Mouse (Mus musculus) ovary, postnatal 14 days (tissue): ENCODE results near the gene Emc7.
"Not testable (repeated sequence)": the region's sequence is repeated elsewhere in the genome, so short reads cannot be mapped to it uniquely, and the experiment has no call there.

ENCODE experiments used
- DNase-seq: peaks from one replicate; pipeline ENCODE4 v3.0.0; 2022; ENCODE audit warnings: low spot score

Gene Emc7

DNA sequence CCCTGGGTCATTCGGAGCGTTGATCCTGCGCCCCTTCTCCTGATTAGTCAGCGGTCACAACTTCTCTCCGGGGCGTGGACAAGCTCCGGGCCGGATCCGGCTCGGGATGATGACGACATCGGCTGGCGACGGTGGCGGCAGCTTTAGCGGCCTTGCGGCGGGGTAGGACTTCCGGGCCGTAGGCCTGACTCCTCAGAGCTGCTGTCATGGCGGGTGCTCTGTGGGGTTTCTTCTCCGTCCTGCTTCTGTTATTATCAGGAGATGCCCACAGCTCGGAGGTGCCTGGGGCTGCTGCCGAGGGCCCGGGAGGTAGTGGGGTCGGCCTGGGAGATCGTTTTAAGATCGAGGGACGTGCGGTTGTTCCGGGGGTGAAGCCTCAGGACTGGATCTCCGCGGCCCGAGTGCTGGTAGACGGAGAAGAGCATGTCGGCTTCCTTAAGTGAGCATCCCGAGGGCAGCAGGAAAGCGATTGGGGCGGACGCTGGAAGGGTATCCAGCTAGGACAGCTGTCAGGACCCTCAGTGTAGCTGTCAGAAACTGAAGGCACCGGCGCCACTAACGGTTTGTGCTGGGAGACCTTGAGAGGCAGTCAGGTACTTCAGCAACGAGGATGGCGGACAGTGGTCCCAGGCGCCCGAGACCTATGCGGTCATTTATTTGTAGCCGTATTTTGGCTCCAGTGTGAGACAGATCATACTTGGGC is at the start of gene Emc7:
TSS of gene Emc7 (plus strand) at position 136 of the 703 bp plus-strand sequence.
- DNase-seq, result peak; percentile 99

DNA sequence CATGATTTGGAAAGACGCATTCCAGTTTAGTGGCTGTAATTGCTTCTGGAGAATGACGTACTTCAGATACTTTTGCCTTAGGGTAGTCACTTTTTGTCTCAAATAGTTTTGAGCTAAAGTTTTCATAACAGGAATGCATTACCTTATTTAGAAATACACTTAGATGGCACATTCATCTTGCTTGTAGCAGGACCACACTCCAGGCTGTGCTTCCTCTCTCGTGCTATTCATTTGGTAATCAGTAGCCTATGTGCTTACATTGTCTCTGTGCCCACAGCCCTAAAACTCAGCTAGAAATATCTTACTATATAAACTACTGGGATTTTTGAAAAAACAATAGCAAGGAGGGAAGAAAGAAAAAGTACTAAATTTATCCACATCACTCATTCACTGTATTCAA is 47.8 kb upstream of the Emc7 start:
- DNase-seq, result no peak

DNA sequence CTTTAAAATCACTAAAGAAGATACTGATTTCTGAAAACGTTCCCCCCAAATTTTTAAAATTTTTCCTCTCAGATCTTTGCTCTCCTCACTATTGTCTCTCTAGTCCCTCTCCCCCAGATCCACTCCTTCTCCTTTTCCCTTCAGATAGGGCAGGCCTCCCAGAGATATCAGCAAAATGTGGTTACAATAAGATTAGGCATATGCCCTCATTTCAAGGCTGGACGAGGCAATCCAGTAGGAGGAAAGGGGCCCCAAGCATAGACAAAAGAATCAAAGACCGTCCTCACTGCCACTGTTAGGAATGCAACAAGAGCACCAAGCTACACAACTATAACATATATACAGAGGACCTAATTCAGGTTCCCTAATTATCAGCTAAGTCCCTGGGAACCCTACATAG is 29.5 kb upstream of the Emc7 start:
- DNase-seq, result no peak

DNA sequence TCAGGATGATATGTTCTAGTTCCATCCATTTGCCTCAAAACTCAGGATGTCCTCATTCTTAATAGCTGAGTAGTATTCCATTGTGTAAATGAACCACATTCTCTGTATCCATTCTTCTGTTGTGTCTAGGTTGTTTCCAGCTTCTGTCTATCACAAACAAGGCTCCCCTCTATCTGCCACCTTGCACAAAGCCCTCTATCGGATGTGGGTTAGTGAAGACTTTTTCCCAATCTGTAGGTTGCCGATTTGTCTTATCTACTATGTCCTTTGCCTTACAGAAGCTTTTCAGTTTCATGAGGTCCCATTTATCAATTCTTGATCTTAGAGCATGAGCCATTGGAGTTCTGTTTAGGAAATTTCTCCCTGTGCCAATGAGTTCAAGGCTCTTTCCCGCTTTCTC is 26.3 kb upstream of the Emc7 start:
- DNase-seq, result not testable (repeated sequence)

DNA sequence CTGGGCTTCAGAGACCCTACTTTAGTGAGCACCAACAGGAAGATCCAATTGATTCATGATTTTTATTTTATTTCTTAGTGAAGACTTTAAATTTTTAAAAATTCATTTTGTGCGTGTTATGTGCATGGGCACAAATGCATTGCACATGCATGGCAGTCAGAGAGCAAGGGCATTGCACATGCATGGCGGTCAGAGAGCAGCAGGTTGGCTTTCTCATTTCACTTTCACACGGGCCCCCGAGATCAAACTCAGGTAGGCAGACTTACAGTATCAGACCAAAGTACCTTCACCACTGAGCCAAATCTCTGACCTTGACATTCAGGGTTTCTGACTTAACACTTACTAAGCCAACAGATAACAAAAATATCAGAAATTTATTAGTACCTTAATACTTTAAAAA is 25.1 kb upstream of the Emc7 start:
- no peak for DNase-seq

DNA sequence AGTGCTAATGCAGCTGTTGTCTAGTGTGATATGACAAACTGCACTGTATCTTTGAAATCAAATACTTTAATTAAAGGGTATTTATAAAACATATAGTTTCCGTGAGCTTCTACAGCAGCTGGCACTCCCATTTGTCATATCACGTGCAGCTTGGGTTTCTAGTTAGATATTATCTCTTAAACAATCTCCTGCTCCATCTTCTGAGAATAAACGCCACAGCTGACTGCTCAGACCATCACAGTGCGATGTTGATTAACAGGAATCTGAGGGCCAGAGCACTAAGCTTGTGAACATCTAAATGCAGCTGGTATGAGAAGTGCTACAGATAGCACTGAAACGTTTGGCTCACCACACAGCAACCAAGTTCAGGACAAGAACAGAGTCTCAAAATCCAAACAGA is 24.4 kb upstream of the Emc7 start:
- DNase-seq, result no peak

DNA sequence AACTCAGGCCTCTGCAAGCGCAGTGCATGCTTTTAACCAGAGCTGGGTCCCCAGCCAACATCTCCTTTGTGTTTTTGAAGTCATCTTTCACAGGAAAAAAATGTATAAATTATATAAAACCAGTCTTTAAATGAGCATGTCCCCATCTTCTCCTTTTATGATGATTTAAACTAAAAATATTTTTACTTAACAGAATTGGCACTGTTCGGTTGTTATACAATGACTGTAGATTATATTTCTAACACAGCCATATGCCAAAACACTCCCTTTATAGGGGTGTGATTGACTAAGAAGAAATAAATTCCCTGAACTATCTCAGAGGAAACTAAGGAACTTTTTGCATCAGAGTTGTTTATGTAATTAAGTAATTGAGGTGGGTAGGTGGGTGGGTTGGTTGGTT is 22.3 kb upstream of the Emc7 start:
- no peak for DNase-seq

DNA sequence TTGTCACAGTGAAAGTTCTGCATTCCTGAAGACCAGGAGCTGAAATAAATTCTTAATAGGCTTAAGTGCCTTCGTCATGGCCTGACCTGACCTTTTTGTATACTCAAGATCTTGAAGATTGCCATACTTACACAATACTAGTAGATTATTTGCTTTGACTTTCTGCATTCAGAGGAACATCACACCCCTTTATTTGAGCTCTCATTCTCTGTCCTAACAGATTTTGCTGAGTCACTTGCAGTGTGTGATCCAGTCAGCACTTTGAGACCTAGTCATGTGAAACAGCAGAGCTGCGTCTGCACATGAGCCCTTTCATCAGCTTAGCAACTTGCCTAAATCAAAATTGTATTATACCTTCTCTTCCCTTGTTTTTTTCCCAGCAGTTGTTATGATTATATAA is 21.4 kb upstream of the Emc7 start:
- DNase-seq, result no peak

DNA sequence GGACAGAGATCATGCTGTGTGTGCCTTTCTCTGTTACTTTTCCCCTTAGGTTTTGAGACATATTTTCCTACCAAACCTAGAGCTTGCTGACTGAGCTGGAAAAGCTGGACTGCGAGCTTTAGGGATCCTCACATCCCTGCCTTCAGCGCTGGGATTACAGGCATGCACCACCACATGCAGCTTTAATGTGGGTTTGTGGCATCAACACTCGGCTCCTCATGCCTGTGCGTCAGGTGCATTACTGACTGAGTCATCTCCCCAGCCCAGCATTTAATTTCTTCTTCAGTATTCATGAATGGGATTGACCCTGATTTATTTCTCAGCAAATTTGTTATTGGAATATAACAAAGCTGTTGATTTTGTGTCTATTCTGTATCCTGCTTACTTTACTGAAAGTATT is 18.5 kb upstream of the Emc7 start:
- no peak for DNase-seq

DNA sequence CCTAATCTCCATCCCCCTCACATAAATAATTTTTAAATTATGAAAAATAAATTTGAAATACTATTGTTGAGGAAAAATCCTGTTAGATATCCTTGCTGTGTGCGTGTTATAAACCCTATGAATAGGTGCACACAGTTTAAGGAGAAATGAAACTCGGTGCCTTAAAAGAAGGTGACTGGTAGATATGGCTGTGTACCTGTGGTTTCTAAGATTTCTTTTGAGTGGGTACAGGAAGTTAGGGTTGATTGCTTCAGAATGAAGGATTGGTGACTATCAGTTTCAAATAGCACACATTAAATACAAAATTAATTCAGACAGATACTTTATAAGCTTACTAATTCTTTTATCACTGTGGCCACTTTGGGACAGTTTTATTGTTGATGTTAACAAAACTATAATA is 17.2 kb upstream of the Emc7 start:
- DNase-seq, result no peak

DNA sequence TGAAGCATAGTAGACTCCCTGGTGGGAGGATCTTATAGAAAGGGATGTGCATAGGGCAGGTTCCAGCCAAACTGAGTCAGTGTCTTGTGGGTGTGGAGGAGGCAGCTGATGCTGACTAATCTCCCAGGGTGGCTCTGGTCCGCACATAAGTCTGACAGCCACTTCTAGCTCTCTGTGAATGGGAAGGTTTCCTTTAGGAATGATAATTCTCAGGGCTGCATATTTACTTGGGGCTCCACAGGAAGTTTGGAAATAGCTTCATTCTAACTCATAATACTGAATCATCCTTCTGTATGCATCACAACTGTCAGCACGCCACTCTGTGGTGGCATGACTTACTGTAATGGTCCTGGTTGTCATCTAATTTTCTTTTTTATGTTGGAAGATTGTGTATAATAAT is 11.3 kb upstream of the Emc7 start:
- DNase-seq, result no peak

DNA sequence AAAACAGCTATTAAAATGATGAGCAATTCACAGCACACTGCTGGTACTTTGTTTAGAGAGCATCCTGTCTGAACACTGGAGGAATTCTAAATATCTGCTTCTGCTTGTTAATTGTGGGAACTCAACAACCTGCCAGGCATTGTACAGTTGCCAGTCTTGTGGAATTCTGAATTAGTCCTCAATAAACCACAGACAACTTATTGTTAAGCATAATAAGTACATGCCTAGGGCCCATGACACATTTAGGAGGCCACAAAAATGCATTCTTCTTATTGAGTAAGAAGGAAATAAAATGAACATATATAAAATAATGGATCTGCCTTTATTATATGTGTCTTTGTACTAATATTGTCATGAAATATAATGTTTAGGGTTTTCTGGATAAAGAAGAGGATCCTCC is 9.3 kb upstream of the Emc7 start:
- no peak for DNase-seq

DNA sequence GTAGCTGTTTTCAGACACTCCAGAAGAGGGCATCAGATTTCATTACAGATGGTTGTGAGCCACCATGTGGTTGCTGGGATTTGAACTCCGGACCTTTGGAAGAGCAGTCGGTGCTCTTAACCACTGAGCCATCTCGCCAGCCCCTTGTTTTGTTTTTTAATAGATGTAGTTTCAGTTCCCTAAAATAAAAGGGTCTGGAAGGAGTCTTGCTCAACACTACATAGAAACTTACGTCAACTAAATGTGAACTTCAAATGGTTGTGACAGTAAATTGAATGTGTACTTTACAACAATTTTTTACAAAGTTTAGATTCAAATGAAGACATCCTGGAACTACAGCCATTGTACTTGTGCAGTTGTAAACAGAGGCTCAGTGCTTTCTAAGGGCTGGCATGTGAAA is 6.8 kb upstream of the Emc7 start:
- DNase-seq, result not testable (repeated sequence)

DNA sequence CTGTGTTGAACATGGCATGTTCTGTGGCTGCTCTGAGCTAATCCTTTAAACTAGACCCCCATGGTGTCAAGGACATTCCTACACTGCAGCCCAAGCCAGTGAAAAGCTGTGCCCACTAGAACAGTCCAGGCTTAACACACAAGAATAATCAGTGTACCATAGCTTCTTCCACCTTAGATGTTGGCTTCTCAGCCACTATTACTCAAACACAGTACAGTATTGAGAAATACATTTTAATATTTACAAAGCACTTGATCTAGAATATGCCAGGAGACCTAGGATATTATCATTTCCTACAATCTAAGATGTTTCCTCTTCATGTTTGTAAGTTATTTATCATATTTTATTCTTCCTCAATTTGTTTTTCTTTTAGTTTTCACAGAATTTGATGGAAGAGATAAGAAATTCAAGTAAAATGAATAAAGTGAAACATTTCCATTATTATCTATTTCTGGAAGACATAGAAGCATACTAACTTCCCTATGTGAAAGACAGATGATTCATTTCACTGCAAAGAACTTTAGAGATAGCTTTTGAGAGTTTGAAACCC is 6.2 kb upstream of the Emc7 start:
- no peak for DNase-seq

DNA sequence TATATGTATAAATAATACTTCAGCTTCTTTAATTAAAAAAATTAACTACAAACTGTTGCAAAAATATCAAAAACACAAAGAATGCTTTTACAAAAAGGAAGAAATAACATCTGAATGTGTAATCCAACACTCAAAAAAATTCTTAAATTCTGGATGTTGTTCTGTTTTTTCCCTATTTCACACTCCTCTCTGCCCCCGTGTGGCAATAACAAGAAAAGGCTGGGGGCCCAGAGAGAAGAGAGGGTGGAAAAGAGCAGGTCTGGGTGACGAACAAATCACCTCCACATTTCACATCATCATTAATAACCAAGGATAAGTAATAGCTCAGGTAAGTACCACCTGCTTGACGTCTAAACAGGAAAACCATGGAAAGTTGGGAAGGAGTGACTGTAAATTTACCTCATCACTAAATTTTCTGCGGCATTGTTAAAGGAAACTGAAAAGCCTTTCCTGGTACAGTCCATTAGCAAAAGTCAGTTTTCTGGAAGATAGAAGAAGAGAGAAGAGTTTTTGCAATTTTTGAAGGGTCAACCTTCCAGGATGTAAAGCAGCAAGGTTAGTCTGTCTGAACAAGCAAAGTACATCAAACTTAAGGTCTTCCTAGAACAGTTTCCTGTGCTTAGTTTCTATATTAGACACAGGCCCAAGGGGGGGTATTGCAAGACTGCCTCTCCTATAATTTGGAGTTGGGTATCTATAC is 5.0 kb upstream of the Emc7 start:
- DNase-seq, result peak; percentile 21

DNA sequence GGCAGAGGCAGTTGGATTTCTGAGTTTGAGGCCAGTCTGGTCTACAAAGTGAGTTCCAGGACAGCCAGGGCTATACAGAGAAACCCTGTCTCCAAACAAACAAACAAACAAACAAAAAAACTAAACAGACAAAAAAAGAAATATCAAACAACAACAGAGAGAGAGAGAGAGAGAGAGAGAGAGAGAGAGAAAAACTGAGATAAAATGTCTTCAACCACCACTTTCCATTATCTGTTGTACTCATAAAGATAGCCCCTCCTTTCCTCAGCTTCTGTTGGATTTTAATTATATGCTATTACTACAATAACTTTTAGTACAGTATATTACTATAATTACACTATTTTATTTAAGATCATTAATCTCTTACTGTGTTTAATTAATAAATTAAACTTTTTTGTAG is 2.3 kb upstream of the Emc7 start:
- DNase-seq, result not testable (repeated sequence)

DNA sequence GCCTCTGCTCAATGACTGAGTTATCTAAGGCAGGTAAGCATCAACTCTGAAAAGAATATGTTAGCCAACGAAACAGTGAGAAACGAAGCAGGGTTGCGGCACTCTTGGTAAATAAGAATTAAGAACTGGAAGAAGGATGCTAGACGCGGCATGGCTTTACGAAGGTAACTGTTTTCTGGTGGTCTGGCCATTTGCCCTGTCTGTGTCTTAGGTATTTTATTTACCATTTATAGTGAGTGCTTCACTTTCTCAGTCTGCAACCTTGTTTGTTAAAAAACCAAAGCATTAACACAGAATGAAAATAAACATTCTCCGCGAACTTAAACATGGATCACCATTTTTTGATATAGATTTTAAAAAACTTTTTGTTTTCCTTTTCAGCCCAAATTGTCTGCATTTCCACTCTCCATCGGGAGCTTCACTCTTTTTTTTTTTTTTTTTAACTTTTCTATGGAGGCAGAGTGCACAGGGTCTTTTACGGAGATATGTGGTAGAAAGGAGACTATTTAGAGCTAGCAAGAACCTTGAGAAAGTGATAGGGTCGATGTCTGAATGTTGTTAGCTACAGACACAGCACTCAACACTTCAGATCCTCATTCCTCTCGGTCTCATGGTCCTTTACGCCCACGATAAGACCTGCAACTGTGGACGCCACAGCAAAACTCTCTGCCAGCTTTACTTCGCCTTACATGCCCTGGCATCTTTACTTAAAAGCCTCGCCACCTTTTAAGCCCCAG is 504 bp upstream of the Emc7 start:
- DNase-seq, result no peak

DNA sequence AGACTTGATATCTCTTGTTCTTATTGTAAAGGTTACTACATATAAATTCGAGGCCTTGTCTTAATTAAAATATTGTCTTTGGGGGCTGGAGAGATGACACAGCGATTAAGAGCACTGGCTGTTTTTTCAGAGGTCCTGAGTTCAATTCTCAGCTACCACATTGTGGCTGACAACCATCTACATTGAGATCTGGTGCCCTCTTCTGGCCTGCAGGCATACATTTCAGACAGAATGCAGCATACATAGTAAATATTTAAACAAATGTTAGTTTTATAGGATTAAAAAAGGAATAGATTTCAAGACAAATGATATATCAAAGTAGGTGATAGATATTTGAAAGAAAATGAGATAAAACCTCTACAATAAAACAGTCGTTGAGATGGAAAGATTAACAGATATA is 5.8 kb downstream of the Emc7 start:
- no peak for DNase-seq

DNA sequence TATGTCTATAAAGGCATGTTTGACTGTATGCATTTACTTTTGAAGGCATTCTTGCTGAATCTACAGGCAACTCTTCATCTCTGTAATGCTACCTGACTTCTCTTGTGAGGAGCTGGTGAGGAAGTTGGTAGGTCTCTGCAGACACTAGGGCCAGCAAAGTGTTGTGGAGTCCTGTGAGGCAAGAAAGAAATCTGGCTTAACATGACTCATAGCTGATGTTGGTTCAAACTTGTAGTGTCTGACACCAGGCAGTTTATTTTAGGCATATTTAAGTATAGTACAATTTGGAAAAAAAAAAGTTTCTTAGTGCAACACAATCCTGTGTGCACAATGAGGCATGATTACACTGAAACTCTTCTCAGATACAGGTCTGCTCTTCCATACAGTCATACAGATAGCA is 14.7 kb downstream of the Emc7 start:
- no peak for DNase-seq

DNA sequence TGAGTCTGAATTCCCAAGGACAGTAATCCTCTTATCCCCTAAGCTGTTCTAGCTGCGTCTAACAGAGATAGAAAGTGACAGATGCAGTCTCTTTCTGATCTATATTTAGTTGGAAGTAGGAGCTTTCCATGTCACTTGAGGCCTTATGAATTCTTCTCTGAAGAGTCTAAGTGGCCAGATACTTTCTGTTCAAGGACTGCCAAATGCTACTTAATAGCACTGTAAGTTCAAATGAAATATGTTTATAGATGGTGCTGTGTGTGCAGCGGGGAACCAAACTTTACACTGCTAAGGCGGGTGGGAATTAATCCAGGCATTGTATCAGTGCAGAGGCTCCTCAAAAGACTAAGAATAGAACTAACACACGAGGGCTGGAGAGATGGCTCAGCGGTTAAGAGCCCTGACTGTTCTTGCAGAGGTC is 16.2 kb downstream of the Emc7 start:
- no peak for DNase-seq

DNA sequence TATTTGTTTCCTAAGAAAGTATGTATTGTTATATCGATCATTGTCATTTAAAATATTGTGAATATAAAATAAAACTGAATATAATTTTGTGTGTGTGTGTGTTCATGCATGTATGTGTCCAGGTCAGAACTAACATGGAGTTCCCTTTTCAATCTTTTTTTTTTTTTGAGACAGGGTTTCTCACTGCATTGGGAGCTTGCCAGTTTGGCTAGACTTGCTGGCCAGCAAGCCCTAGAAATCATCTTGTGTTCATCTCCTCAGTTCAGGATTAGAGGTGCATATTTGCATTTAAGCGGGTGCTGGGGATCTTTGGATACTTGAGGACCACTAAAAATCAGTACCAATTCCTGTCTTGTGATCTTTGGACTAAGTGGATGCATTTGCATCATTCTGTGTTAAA is 17.3 kb downstream of the Emc7 start:
- no peak for DNase-seq

DNA sequence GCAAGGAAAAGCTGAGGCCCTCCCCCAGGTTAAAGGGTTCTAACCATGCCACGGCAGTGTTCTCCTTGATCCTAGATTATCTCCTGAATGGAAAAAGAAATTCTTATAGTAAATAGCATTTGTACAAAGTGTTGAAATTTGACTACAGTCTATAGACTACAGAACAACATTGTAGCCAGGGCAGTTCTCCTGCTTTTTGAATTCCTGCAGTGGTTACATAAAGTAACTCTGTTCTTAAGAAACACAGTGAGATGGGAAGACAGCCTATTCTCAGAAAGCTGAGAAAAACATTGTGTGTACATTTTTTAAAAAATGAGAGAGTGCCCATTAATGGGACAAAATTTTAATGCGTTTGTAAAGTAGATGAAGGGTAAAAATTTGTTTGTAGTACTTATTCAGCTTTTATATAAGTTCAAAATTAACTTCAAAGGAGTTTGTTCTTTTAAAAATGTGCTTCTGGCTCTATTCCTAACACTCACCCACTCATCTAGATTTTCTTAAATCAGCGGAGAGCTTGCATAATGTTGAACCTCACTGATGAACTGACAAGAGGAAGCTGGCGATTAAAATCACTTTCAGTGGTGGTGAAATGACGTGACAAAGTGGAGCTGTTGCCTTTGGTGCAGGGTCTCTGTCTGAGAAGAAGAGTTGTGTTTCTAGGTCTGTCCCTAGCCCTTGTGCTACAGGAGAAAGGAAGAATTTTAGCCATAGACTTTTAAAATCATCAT is 20.4 kb downstream of the Emc7 start:
- no peak for DNase-seq
